Mouse (Mus musculus) cerebellum, postnatal 14 days (tissue): ENCODE results near the gene Aurkb.

ENCODE experiments used
- DNase-seq, 2 experiments: peaks; one replicate each; pipeline ENCODE4 v3.0.0; 2021; ENCODE audit warnings: mixed read lengths in 2 of 2

The Aurkb gene

DNA sequence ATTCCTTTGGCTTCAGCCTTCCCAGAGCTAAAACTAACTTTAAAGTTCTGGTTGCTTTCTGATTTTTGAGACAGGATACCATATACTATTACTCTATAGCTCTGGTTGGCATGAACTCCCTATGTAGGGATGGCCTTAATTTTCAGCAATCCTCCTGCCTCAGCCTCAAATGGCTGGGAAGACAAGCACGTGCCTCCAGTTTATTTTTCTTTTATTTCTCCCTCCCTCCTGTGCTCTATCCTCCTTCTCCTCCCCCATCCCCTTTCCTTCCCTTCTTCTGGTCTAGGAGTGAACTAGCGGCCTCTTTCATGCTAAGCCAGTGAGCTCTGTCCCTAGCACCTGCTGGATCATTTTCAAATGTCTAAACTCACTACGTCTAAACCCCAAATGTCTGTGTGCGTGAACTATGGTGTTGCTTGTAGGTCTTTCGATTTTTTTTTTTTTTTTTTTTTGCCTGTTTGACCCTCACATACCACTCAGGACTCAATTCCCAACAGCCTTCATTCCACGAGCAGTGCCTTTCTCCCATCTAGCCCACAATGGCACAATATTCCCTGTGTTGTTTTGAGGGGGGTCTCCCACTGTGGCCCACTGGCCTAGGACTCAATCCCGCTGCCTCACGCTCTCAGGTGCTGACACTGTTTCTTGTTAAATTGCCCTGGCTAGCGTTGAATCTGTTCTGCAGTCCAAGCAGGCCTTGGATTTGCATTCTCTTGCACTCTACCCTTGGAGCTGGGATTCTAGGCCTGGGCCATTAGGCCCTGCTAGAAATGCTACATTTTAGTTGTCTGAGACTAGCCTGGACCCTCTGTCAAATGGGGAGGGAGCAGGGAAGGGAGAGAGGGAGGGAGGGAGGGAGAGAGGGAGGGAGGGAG, 19.0 kb downstream of the Aurkb start:
- no peak for DNase-seq

- no peak for DNase-seq
These were observed 20.0 kb downstream of the Aurkb start for GRCm38 (mm10) chr11:69065394-69065925.

DNA sequence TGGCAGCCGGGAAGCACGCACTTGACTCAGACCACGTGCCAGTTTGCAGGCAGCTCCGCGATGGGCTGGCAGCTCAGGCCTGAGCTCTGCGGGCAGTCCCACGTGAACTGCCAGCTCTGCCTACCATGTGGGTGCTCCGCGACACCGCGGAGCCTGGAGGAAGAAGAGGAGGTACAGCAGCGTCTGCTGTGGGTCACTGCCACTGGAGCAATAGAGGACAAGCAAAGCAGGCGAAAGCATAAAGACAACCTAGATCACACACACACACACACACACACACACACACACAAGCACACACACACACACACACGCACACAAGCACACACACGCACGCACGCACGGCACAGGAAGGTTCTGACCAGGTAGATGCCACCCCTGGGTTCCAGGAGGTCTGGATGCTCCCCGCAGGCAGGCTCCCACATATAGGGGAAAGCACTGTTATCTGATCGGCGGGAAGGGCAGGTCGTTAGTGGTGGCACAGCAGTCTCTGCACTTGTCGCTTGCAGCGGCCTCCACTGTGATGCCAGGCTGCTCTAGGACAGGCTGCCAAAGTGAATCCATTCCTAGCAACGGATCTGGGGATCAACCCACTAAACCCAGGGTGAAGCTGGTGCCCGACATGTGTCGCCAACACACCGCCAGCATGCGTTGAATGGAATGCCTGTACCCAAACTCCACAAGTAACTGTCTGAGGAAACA, 20.9 kb downstream of the Aurkb start:
- DNase-seq = peak; percentile 70 to 74

- DNase-seq = peak; percentile 94 to 95
These were observed 21.5 kb downstream of the Aurkb start for GRCm38 (mm10) chr11:69066956-69067355.

- DNase-seq = peak in 1 of 2 experiments; percentile 18
These were observed 22.2 kb downstream of the Aurkb start for GRCm38 (mm10) chr11:69067601-69068000.

- DNase-seq = no peak
These were observed 24.6 kb downstream of the Aurkb start for GRCm38 (mm10) chr11:69070093-69070492.

DNA sequence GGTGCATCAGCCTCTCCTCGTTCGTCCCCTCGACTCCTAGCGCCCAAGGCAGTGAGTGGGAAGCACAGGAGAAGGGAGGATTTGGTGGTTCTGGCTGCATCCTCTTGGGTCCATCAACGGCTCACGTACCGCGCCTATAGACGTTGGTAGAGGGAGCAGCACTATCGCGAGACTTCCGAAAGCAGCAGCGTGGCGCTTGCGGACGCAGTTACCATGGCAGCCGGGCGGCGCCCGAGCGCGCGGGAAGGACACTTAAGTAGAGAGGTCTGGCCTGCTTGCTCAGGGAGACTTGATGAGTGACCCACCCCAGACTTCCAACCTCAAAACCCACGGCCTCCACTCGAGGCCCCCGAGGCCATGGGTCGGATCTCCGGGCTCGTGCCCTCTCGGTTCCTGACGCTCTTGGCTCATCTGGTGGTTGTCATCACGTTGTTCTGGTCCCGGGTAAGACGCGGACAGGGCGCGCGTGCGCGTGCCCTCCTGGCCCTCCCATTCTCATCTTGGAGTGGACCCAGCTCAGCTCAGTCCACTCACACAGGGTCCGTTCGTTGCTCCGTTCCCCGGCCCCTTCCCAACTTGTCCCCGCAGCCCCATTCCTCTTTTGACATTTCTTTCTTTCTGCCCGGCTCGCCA, 25.3 kb downstream of the Aurkb start, which contains the start of gene Tmem107:
Tmem107 (plus strand) TSS at position 217 of the 633 bp plus-strand sequence.
- peak; percentile 93 to 95 for DNase-seq

DNA sequence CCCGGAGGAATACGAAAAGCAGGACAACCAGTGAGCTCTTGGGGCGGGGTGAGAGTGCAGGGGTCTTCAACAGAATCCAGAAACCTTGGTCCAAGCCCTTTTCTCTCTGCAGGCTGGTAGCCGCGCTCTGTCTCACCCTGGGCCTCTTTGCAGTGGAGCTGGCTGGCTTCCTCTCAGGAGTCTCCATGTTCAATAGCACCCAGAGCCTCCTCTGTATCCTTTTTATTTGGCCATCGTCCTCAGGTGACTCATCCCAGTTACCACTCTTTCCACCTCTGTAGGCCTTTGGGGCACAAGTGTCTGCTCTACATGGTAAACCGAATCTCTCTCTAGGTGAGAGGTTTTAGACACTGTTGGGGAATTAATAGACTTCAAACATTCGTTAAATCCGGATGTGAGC, 25.8 kb downstream of the Aurkb start:
- DNase-seq = no peak

- DNase-seq = peak in 1 of 2 experiments; percentile 18
These were observed 26.8 kb downstream of the Aurkb start for GRCm38 (mm10) chr11:69072234-69072633.

- DNase-seq = no peak
These were observed 27.2 kb downstream of the Aurkb start for GRCm38 (mm10) chr11:69072666-69073064.

- DNase-seq = peak; percentile 88 to 91
These were observed 27.8 kb downstream of the Aurkb start for GRCm38 (mm10) chr11:69073065-69073888.

GRCm38 (mm10) chr11:69073951-69074775, 28.7 kb downstream of the Aurkb start:
- DNase-seq = peak in 1 of 2 experiments; percentile 22

DNA sequence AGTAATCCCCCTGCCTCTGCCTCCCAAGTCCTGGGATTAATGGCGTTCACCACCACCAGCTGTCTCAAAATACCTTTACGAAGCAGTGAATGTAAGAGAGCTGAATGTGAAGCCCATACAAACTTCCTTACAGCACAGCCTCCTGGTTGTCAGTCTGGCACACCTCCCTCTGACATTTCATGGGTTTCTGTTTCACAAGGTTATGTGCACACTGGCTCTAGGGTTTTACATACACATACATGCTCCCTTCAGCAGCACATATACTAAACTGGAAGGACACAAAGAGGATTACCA, 29.3 kb downstream of the Aurkb start:
- no peak for DNase-seq

GRCm38 (mm10) chr11:69075764-69076479, 30.5 kb downstream of the Aurkb start:
- DNase-seq = no peak

DNA sequence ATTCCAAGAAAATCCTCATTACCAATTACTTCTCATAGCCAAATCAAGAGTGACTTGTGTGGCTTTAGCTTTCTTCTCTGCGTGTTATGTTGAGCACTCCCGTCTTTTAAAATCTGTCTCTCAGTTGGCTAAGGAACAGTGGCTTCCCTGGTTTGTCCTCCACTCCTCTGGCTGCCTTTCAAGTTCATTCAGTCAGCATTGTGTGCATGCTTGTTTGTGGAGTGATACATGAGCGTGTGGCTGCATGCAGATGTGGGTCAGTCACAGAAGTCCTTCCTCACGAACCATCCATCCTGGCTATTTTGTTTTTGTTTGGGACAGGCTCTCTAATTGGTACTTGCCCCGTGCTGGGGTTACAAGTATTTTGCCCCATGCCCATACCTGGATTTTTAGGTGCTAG, 31.1 kb downstream of the Aurkb start:
- no peak for DNase-seq

GRCm38 (mm10) chr11:69077316-69077715, 31.9 kb downstream of the Aurkb start:
- DNase-seq = no peak

DNA sequence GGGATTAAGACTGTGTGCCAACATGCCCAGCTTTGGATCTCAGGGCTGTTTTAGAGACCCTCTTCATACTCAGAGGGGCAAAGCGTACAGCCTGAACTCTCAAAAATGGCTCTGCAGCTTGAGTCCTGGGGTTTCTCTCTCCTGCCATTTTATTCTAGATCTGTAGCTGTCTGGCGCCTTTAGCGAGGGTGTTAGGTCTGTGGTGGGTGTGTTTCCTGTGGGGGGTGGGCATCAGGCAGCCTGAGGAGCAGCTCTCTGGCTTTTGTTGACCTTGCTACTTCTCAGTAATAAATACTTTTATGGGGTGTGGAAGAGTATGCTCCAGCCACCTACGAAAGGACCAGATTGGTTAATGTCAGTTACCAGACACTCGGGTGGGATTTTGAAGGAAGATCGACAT, 32.6 kb downstream of the Aurkb start:
- no peak for DNase-seq

- DNase-seq = no peak
These were observed 33.5 kb downstream of the Aurkb start for GRCm38 (mm10) chr11:69078805-69079438.

GRCm38 (mm10) chr11:69080102-69080854, 34.8 kb downstream of the Aurkb start:
- no peak for DNase-seq

- no peak for DNase-seq
These were observed 35.4 kb downstream of the Aurkb start for GRCm38 (mm10) chr11:69080855-69081222.
